Mouse (Mus musculus): Measurements from ENCODE around the gene Grb2. TPM values are rescaled to one million over a fixed set of nuclear protein-coding genes. Genes with fewer than 3 reads are reported as not detected.

Gene Grb2
- total RNA-seq, 4 experiments from 2014 or later = 60.8 to 77.6 (median 67.7) TPM

GRCm38 (mm10) chr11:115628465-115629101 lies 79.8 kb downstream of the Grb2 start:
- DNase-seq (ENCODE audit: low spot score in 2 of 2) = no peak

GRCm38 (mm10) chr11:115627705-115628464 lies 80.5 kb downstream of the Grb2 start, which contains the start of gene Slc25a19:
Gene Slc25a19 (minus strand): TSS chr11:115628295.
- peak; percentile 99 for DNase-seq (ENCODE audit: low spot score in 2 of 2)

GRCm38 (mm10) chr11:115626824-115627616 lies 81.4 kb downstream of the Grb2 start:
- DNase-seq (ENCODE audit: low spot score in 2 of 2) = no peak

GRCm38 (mm10) chr11:115625877-115626276 lies 82.5 kb downstream of the Grb2 start:
- peak; percentile 51 to 53 for DNase-seq (ENCODE audit: low spot score in 2 of 2)

GRCm38 (mm10) chr11:115623487-115624070 lies 84.8 kb downstream of the Grb2 start:
- DNase-seq (ENCODE audit: low spot score in 2 of 2) = no peak

- no peak for DNase-seq (ENCODE audit: low spot score in 2 of 2)
Observed at GRCm38 (mm10) chr11:115619949-115620348, 88.4 kb downstream of the Grb2 start.

DNA sequence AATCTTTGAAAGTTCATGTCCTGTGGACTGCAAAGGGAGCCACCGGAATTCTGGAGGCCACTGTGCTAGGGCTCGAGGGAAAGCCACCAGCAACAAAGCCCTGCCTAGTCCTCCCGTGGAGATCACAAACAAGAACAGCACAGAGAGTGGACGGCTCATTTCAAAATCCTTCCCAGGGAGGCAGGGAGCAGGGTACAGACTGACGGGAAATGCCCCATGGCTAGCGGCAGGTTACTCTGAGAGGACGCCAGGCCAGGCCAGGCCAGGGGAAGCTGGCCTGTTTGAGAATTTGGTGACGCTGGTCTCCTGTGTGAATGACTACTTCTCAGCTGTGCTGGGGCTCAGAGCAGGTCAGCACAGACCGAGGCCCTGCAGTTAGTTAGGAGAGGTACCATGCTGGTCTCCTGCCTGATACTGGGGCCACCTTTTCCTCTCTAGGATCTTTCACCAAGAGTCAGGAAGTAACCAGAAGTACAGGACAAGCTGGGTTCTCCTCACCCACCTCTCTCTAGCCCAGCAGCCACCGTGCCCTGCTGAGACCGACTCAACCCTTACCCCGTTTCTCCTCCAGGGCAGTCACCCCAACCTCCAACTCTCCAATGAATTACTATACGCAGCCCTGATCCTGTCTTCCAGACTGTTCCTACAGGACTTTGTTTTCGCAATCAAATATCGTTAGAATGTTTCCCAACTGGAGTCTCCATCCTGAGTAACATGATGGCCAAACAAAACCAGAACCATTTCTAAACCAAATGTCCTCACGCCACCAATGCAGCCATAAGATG lies 89.5 kb downstream of the Grb2 start:
- no peak for DNase-seq (ENCODE audit: low spot score in 2 of 2)

DNA sequence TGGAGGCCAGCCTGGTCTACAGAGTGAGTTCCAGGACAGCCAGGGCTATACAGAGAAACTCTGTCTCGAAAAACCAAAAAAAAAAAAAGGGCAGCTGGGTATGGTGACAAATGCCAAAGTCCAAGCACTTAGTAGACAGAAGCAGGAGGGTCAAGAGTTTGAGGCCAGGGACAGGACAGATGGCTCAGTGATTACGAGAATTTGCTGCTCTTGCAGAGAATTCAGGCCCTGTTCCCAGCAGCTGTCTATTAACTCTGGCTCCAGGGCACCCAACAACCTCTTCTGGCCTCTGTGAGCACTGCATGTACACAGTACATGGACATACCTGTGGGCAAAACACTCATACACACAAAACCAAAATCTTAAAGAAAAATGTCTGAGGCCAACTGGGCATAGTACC lies 90.4 kb downstream of the Grb2 start:
- DNase-seq (ENCODE audit: low spot score in 2 of 2) = no peak

GRCm38 (mm10) chr11:115616893-115617292 lies 91.5 kb downstream of the Grb2 start:
- DNase-seq (ENCODE audit: low spot score in 2 of 2) = no peak

GRCm38 (mm10) chr11:115616371-115616770 lies 92.0 kb downstream of the Grb2 start:
- no peak for DNase-seq (ENCODE audit: low spot score in 2 of 2)

GRCm38 (mm10) chr11:115615875-115616274 lies 92.5 kb downstream of the Grb2 start:
- no peak for DNase-seq (ENCODE audit: low spot score in 2 of 2)

DNA sequence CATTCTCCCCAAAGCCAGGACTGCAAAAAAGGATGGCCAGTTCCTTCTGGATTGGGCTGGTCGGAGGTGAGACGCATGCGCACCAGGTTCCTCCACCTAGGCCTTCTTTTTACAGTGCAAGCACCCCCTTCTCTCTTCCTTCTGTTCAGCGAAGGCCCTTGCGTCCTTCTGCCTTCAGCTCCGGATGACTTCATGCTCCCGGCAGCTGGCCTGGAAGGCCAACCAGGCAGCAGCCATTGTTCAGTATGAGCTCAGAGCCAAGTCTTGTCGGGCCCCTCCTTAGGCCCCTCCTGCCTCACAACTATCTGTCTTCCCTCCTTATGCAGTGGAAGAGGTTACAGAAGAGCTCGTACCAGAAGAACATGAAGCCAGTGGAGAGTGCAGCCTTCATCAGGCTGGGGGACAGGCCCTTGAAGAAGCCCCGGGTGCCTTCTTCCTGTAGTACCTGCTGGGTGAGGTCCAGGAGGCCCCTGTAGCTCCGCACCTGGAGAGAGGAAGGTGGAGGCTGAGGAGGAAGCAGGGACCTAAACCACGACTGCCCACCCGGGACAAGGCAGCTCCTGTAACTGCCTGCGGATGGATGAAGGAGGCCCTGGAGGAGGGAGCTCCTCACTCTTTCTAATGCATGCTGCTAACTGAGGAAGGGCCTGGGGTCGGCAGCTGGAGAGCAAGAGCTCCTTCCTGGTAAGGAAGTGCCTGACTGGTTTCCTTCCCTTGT lies 93.1 kb downstream of the Grb2 start:
- no peak for DNase-seq (ENCODE audit: low spot score in 2 of 2)

- no peak for DNase-seq (ENCODE audit: low spot score in 2 of 2)
Observed at GRCm38 (mm10) chr11:115614346-115615107, 93.9 kb downstream of the Grb2 start.

DNA sequence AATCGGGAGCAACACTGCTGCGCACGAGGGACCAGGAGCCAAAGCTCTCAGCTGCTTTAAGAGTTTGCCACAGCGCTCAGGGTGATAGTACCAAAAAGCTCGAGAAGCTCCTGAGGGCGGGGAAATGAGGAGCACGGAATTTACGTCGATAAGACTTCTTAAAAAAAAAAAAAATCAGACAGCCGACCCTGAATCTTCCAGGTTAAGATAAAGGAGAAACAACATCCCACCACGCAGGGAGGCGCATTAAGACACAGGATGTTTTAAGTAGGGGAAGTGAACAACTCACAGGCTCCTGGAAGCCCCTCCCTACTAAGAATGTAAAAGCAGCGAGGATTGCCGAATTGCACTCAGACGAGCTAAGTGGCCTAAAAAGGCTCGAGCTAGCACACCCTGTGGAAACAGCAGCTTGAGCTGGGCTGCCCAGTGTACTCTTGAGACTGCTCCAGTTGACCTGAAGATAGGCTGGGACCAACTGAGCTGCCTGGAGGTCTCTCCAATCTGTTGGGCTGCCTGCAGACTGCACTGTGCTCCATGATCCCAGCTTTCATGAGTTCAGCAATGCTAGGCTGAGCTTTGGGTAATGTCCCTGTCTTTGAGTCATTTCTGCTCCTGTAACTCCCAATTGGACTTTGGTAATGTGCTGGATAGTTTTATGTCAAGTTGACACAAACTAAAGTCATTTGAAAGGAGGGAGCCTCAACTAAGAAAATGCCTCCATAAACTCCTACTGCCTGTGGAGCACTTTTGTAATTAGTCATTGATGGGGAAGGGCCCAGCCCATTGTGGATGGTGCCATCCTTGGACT lies 95.1 kb downstream of the Grb2 start:
- no peak for DNase-seq (ENCODE audit: low spot score in 2 of 2)

- DNase-seq (ENCODE audit: low spot score in 2 of 2) = peak; percentile 90 to 92
Observed at GRCm38 (mm10) chr11:115612410-115613137, 95.8 kb downstream of the Grb2 start, which contains the start of gene Mif4gd. Gene Mif4gd (minus strand): TSS chr11:115612969.

GRCm38 (mm10) chr11:115612059-115612409 lies 96.4 kb downstream of the Grb2 start:
- peak; percentile 75 to 80 for DNase-seq (ENCODE audit: low spot score in 2 of 2)

- DNase-seq (ENCODE audit: low spot score in 2 of 2) = no peak
Observed at GRCm38 (mm10) chr11:115611173-115611572, 97.2 kb downstream of the Grb2 start.

- no peak for DNase-seq (ENCODE audit: low spot score in 2 of 2)
Observed at GRCm38 (mm10) chr11:115609576-115609975, 98.8 kb downstream of the Grb2 start.
